Mouse (Mus musculus) hindlimb bud, embryonic 11.5 days (tissue): ENCODE results near the gene Schip1.

ENCODE experiments used
- DNase-seq: peaks from one replicate; pipeline ENCODE4 v3.0.0-alpha.2; 2012; ENCODE audit warnings: low read depth, low spot score; ENCODE audit errors: extremely low spot score

Gene Schip1

DNA sequence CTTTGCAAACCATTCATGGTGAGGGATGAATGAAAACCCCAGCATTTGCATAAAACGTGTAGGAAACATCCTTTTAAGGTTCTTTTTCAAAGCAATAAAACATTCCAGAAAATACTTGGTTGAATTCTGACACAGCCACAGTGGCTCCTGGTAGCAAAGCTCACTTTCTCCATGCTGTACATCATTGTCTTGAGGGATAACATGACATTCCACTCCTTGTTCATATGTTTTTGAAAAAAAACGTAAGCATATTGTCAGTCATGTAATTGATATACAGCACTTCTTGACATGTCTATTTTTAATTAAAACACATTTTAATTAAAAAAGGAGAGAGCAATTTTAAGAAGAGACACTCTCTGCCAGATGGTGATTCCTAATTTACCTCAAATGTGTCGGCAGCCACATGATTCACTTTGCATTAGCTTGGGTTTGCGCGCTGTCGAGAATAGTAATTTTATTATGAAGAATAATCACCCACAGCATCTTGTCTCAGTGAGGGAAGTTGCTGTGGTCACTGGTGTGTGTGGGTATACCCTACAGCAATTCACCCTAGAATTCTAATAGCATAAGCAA, 61.8 kb downstream of the Schip1 start:
- DNase-seq = no peak

DNA sequence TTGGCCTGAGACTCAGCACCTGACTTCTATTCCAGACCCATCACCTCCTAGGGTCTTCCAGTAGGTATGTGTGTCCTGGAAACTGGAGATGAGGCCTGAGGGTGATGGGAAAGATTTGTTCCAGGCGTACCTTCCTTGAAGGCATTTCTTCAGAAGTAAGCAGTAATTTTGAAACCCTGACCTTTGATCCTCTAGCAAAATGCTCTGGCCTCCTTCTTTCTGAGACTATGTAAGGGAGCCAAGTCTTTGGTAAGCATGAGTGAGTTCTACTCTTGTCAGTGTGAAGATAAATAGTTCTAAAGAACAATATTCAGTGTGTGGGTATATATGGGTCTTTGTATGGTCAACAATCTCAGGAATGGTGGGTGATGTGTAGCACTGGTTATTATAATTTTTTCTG, 65.8 kb downstream of the Schip1 start:
- no peak for DNase-seq

DNA sequence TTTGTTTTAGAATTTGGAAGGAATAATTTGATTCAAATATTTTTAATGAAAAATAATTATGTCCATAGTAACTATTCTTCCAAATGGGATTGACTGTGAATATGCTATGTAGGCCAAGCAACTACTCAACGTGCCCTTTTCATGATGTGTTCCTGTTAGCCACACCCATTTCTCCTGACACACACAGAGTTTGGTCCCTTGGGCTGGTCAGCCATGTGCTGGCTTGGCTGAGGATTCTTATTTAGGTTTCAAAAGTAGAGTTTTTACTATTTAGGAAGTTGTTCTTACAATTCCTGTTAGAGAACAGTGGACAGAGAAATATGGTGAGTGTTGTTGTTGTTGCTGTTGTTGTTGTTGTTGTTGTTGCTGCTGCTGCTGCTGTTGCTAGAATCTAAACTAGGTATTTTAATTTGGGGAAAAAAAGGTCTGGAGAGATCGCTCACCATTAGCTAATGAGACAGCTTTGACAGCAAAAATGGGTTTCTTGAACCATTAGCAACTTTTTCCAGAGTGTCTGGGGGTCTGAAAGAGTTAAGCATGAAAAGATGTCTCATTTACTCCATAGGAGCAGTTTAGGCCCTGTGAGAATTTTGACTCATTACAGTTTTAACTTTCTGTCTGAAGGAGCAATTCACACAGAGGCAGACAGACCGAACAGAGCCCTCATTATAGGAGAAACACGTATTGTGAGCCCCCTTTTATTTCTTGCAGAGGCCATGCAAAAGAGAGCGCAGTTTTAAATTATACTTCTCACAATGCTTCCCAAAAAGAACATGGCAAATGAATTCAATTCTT, 74.4 kb downstream of the Schip1 start:
- DNase-seq = no peak

DNA sequence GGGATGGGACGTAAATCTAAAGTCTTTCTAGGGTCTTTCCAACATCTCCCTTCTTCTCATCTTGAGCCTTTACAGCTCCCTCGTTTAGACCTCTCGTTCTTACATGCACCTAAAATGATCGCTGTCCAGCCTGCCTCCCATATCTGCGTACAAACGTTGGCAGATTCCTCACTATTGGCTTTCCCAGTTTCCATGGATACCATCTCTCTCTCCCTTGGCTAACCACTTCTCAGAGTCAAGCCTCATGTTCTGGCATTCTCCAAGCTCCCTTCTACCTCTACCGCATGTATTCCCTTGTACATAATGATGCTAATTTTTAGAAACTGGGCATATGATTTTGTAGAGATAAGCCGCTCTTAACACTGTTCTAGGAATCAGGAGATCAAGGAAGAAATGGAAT, 86.1 kb downstream of the Schip1 start:
- DNase-seq = no peak

DNA sequence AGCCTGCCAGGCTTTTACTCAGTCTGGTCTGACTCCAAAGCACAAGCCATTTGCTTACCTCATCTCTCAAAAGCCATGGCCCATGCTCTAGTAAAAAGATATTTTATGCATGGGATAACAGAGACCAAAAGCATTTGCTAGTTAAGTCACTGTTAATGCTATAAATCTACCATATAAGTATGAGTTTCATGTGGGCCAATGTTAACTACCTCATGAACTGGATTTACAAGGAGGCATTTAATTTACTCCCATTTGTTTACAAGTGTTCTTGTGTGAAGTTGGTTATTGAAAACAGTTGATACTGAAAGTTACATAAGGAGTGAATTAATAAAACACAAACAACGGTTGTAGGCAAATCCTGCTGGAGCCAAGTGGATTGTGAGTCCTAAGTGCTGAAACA, 95.6 kb downstream of the Schip1 start:
- no peak for DNase-seq

DNA sequence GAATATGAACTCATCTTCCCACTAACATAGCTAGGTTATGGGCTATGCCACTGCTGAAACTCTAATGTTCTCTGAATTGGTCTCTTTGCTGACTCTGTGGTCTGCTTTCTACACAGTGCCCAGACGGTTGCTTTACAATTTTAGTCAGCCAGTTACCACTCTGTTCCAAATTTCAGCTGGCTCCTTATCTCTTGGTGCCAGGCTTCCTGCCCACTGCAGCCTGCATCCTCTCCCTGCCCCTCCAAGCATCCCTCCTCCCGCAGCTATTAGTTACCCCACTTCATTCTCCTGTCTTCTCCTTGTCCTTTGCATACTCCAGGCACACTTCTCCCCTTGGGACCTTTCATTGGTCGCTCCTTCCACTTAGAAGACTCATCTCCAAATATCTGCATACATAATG, 96.2 kb downstream of the Schip1 start:
- no peak for DNase-seq

DNA sequence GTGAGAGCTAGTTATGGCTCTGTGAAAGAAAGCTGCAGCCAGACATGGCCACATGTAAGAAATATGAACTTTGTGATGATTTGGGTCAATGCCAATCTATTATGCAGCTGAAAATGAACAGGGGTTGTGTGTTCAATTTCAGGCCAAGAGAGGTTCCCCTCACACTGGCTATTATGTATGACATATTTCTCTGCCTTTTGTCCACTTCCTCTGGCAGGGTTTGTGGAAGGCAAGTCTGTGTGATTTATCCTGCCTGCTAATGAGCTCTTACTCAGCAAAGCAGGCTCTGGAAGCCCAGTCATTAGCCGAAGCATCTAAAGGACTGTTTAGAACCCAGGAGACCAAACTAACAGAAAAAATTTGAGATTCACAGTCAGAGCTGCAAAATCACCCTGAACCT, 113.6 kb downstream of the Schip1 start:
- DNase-seq = no peak

DNA sequence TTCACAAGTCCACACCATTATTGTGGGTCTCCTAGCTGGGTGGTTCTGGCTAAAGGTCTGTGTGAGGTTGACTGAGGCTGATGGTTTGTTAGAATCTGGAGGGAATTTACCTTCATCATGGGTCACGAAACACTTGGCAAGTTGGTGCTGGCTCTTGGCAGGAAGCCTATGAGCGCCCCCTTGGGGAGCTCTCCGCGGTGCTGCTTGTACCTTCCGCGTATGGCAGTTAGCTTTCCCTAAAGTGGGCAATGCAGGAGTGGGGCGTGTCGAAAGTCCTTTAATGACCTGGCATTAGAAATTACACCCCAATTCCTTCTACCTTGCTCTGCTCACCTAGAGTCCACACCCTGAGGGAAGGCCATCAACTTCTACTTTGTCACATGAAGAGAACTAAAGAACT, 122.9 kb downstream of the Schip1 start:
- no peak for DNase-seq

DNA sequence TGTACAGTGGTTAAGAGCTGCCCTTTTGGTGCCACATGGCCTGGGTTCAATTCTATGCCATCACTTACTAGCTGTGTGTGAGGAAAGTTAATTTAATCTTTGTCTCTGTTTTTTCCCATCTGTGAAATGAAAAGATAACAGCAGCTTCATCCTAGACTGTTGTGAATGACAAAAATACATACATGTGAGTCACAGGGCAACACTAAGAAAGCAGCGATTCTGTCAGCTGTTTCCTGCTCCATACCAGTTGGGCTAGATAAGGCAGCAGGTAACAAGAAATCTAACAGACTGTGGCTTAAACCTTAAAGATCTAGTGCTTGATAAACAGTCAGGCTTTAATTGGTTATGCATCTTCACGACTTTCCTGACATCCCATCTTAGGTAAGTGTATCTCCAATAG, 124.5 kb downstream of the Schip1 start:
- no peak for DNase-seq

DNA sequence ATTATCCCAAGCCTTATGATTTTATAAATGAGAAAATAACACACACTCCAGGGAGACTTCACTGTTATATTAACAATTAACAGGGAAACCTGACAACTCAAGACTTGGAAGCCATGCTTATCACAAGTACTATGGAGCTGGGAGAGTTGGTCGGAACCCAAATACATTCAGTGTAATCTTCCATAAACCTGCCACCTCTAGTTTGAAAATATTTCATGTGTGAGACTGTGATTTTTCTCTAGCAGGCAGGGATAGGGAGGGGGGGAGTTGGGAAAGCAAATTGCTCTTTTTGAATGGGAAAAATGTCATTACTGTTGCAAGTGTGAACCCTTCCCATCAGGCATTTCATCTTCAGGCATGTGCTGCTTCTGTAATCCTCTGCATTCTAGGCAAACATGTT, 132.3 kb downstream of the Schip1 start:
- DNase-seq = no peak

DNA sequence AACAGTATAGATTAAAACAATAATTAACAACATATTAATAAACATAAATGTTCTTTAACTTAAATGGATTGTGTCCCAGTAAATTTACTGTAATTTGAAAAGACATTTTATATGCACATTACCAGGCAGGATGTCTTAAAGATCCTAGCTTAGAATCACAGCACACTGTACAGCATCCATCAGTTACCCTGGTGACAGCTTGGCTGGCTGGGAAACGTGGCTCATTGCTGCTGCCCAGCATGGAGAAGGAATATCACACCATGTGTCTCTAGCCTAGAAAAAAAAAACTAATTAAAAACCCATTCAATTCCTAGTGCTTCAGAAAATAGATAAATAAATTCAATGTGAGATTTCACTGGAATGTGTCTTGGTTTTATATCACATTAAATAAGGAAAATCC, 136.6 kb downstream of the Schip1 start:
- no peak for DNase-seq

DNA sequence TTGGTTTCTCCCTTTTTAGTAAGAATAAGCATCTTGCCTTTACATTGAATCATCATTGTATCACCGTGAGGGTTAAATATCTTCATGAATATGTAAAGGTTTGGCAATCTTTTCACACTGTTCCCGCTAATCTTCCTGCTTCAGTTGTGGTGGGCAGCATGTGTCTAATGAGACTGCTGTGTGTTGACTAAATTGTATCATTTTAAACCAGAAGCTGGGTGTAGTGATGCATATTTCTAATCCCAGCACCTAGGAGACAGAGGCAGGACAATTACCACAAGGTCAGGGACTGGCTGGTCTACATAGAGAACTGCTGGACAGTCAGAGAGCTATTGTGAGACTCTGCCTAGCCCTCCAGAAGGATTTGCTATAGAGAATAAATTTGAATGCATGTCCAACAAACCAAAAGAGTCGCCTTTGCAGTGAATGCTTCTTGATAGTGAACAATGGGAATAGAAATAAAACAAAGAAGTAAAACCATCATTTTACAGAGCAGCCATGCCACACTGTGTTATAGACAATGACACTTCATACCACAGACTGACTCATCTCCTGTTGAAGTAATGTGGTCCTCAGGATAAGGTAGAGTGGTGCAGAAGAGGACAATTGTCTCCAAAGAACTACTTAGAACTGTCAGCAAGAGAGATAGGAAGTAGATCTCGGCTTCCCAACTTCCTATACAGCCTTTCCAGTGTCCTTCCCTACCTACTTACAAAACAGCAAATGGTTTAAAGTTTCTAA, 137.7 kb downstream of the Schip1 start:
- no peak for DNase-seq

DNA sequence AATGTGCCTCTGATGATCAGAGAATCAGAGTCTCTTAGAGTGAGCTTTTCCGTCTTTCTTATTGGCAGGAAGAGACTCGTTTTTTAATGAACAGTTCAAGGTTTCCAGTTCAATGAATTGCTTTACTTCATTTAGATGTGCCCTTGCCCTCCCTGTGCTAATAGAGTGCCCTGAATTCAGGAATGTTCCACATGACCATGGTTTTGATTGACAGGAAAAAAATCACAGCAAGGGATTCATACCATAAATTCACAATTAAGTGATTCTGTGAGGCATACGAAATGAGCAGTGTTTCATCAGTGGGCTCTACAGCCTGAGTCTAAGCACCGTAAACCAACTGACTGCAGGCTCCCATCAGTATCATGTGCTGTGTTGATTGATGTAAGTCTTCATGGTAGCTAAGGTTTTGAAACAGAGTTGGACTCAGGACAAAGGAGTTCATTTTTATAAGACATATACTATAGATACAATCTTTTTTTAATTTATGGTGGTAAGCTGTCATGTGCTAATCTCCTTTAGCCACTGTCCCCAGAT, 139.4 kb downstream of the Schip1 start:
- no peak for DNase-seq

DNA sequence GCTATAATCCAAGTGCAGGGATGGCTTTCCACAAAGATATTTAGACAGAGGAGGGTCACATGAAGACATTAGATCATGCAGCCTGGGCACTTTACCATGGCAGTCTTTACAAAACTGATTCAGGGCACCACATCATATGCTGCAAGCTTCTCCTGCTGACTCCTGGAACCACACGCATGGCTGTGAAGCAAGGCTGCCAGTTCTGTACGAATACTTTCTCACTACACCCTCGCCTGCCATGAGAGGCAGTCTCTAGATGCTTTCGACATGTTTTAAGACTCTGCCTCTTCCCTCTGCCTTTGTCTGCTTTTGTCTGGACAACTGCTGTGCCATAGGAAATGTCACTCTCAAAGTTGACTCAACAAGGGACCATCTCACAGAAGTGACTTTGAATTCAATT, 145.8 kb downstream of the Schip1 start:
- DNase-seq = no peak

DNA sequence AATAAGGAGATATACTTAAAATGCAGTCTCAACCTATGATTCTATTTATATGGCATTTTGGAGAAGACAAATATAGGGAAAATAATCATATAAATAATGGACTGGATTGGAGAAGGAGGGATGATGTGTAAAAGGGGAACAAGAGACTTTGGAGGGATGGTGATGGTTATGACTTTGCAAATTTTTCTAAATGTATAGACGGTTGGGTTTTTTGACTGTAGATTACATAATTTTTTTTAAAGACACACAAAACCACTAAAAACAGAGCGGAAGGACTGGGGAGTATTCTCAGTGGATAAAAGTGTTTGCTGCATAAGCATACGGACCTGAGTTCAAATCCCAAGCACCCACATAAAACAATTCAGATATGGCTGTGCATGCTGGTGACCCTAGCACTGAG, 156.8 kb downstream of the Schip1 start:
- no peak for DNase-seq

DNA sequence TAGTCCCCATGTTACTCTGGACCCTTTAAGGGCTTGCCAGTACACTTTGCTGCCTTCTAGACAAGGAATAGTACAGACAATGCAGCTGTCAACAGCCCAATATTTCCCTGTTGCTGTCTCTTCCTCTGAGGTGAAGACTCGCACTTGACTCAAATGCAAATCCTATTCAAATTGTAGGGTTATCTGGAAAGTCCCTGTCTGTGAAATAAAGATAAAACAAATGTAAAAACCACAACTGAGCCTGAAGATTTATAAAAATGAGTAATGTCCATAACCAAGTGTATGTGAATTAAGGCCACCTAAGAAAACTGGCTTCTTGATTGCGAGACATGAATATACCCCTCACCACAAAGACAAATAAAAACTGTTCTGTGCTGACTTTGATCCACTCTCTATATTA, 175.3 kb downstream of the Schip1 start:
- DNase-seq = no peak

DNA sequence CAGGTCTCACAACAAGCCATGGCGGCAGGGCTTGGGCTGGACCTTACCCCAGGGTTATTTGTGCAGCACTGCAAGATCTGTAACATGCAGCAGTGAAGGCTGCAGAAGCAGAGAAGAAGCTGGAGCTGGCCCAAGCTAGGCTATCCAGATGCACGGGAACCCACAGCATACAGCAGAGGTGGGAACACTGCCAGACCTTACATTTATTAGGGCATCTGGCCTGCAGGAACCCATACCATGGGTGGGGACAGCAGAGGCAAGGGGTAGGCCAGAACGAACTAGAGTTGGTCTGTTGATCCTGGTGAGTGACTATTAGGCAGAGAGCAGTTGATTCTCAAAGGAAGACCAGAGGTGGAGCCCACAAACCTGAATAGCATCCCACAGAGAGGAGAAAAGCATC, 178.6 kb downstream of the Schip1 start:
- DNase-seq = no peak

DNA sequence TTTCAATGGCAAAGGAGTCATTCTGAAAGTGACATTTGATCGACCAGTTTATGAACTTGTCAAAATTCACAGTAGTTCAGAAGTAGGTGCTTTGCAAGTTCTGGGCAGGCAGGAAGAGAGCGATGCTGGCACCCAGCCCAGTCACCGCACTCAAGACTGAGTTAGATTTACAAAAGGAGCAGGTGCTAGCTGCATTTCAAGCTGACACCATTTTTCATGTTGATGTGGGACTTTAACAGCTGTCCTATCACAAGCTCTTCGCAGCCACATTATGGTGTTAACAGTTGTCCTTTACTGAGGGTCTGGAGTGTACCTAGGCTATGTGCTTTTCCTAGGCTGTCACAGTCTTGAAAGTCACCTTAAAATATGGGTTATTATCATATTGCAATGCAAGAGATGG, 181.6 kb downstream of the Schip1 start:
- no peak for DNase-seq

DNA sequence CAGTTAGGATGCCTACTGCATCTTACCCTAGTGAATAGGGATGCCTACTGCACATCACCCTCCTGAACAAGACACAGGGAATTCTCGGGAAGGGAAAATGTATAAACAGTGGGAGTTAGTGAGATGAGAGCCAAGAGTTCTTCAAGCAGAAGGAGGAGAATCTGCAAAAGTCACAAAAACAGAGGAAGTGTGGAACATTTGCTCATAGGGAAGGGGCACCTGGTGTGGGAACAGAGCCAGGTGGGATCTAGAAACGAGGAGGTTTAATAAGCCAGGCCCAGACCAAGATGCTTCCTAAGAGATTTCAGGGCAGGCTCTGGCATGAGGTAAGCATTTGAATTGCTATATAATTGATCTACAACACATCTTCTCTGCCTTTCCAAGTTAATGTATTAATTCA, 186.0 kb downstream of the Schip1 start:
- DNase-seq = no peak

DNA sequence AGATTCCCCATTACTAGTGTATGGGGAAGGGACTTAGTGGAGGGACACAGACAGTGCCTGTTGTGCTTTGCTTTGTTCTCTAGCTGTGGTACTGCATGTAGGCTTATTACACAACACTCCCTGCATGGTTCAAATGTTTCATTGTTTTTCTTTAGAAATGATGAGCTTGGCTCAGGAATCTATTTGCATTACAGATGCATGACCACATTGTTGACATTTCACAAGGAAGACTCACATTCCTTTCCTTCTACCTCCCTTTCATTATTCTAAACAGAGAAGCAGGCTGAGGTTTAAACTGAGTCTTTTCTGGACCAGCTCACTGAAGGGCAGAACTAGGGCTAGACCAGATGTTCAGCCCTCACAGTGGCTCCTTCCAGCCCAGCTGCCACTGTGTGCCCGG, 187.7 kb downstream of the Schip1 start:
- no peak for DNase-seq

DNA sequence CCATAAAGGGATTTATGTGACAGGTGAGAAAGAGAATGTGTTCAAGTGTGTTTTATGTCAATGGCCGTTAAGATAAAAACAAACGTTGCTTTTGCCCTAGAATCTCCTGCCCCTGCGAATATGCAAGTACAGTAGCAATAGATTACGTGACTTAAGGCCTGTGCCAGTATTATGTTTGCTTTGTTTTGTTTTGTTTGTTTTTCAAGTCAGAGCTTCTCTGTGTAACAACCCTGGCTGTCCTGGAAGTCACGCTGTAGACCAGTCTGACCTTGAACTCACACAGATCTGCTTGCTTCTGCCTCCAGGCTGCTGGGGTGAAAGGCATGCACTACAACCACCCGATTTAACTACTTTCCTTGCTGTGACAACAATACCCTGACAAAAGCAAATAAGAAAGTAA, 197.7 kb downstream of the Schip1 start:
- no peak for DNase-seq

DNA sequence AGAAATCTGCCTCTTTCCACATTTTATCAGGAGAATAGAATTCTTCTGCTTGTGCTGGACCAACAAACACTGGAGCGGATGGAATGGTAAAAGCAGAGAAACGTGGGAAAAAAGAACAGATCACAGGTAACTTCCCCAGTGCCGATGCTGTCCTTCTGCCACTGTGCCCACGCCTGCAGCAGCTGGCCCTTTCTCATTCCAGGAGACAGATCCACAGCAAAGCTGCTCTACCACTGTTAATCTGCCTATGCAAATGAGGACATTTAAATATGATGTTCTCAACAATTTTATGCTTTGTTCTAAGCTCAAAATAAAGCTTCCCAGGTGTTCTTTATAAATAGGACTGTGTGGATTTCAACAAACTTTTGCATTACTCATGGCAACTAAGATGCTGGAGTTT, 203.3 kb downstream of the Schip1 start:
- DNase-seq = no peak
